Mouse (Mus musculus) stomach, embryonic 16.5 days (tissue): ENCODE results near the gene Nkiras1. TPM values are rescaled to one million over a fixed set of nuclear protein-coding genes. Genes with fewer than 3 reads are reported as not detected.
"Not testable (repeated sequence)": the region's sequence is repeated elsewhere in the genome, so short reads cannot be mapped to it uniquely, and the experiment has no call there.

Source experiments
- ATAC-seq: fragments of 200-750 bp; cut with Nextera tagmentation; 2 replicates; pipeline ENCODE4 v1.8.0; 2017; ENCODE audit warnings: moderate number of reproducible peaks, moderate TSS enrichment; ENCODE audit not compliant: insufficient read depth, low FRiP score
- H3K27ac ChIP-seq: fragments of 300-500 bp; sonication (generic); 2 replicates; pipeline ENCODE4 v1.5.1; 2014; ENCODE audit warnings: low read length
- H3K27me3 ChIP-seq: fragments of 300-500 bp; sonication (generic); 2 replicates; pipeline ENCODE4 v1.6.1; 2014; ENCODE audit warnings: low read length, control low read depth, mixed read lengths; ENCODE audit not compliant: control insufficient read depth, insufficient read depth
- H3K36me3 ChIP-seq: fragments of 300-500 bp; sonication (generic); 2 replicates; pipeline ENCODE4 v1.6.1; 2014; ENCODE audit warnings: low read length; ENCODE audit not compliant: control insufficient read depth, insufficient read depth
- H3K4me1 ChIP-seq: fragments of 300-500 bp; sonication (generic); 2 replicates; pipeline ENCODE4 v1.6.1; 2014; ENCODE audit warnings: low read length, control low read depth, mixed read lengths; ENCODE audit not compliant: control insufficient read depth, insufficient read depth
- H3K4me2 ChIP-seq: fragments of 300-500 bp; sonication (generic); 2 replicates; pipeline ENCODE4 v1.6.1; 2014; ENCODE audit warnings: low read depth, low read length, mixed read lengths
- H3K4me3 ChIP-seq: fragments of 300-500 bp; sonication (generic); replicated peaks from 2 replicates; pipeline ENCODE4 v1.5.1; 2014; ENCODE audit warnings: mild to moderate bottlenecking, low read length
- H3K9ac ChIP-seq: fragments of 300-500 bp; sonication (generic); 2 replicates; pipeline ENCODE4 v1.6.1; 2014; ENCODE audit warnings: low read length
- H3K9me3 ChIP-seq: fragments of 300-500 bp; sonication (generic); replicated peaks from 2 replicates; pipeline ENCODE4 v1.6.1; 2016; ENCODE audit warnings: low read length, control low read depth; ENCODE audit not compliant: control insufficient read depth
- WGBS: fragments of 180-500 bp; shearing (Covaris S2); extraction: QIAGEN DNeasy Blood & Tissue Kit; methylation state at CpG from one replicate; pipeline ENCODE4 v1.1.7; 2014; 5-methylcytosine and 5-hydroxymethylcytosine counted together
- polyA plus RNA-seq: library from polyadenylated mRNA; unstranded; fragments of >200 nt; fragmentation: Nextera tagmentation; extraction: Ambion mirVana; gene quantifications from 2 replicates; pipeline ENCODE4 v1.2.1, GENCODE M21; 2015

Nkiras1 gene
- 16.7 and 19.5 TPM in 2 replicates for polyA plus RNA-seq

DNA sequence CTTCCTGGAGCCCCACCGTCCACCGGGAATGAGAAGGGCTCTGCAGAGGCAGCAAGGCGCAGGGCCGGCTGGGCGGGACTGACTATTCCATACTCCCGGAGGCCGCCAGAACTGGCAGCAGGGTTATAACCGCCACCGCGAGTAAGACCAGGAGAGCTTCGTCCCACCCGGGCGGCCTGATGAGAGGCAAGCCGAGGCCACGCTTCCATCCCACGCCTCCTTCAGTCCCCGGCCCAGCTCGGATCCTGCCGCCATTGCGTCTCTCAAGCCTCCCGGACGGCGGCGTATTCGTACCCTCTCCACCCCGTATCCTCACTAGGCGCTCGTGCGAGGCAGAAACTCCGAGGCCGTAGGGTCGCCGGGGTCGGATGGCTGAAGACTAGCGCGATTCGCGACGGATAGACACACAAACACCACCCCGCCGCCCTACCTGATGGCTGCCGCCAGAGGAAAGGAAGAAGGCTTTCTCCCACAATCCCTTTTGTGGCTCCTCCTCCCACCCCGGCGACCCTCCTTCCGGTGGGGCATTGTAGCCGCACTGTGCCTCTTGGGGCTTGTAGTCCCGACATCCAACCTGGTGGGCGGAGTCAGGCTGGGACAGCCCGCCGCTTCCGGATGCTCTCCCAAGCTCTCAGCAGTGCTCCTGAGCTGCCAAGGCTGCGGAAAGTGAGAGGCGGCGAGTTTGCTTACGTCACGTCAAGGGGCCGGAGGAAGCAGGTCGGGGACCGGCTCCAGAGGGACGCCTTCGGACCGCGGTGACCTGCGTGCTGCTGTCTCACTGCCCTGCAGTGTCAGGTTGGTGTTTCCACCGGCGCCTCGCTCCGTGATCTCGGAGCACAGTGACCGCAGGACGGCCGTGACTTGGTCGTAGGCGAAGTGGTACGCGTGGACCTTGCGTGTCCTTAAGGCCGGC is at the start of gene Nkiras1, which contains the start of gene Rpl15:
Gene Nkiras1 (plus strand): TSS at position 608 of the 913 bp plus-strand sequence.
Gene Rpl15 (minus strand): TSS at position 863 of the 913 bp plus-strand sequence.
- H3K36me3 ChIP-seq: peaks cover 12% of the 10 kb centered on the region
- H3K9me3 ChIP-seq: no peaks in the 10 kb centered on the region
- ATAC-seq: peak; percentile 100
- H3K4me3 ChIP-seq: peak within 1 kb of the TSS; percentile 69
- WGBS: under 1% methylated on average over 78 of the region's 78 CpGs
- H3K4me1 ChIP-seq: no peaks in the 10 kb centered on the region
- H3K9ac ChIP-seq: peak within 1 kb of the TSS; percentile 84
- H3K27ac ChIP-seq: peak within 1 kb of the TSS; percentile 79
- no peaks in the 10 kb centered on the region for H3K27me3 ChIP-seq
- H3K4me2 ChIP-seq: peak within 1 kb of the TSS; percentile 77

DNA sequence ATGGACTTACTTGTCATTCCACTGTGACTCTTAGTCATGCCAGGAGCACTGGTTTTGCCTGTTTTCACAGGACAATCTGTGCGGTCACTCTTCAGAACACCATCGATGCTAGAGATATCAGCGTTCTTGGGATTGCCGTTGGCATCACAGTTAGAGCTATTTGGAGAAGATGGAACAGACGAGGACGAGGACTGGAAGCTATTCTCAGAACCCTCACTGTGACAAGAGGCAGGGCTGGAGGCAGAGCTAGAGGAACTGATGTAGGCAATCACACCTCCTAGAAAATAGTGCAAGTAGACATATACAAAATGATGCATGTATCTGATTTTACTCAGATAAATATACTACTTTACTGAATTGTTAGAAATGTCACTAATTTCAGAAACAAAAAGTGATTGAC is 49.0 kb upstream of the Nkiras1 start:
- H3K4me1 ChIP-seq: no peaks in the 10 kb centered on the region
- no peak overlapping the region for H3K9ac ChIP-seq
- no peaks in the 10 kb centered on the region for H3K36me3 ChIP-seq
- 91% methylated on average over 6 of the region's 6 CpGs for WGBS
- H3K27me3 ChIP-seq: no peaks in the 10 kb centered on the region
- H3K4me3 ChIP-seq: no peak overlapping the region
- ATAC-seq: no peak
- H3K9me3 ChIP-seq: no peaks in the 10 kb centered on the region; the same call in 1 of the 2 replicates
- H3K4me2 ChIP-seq: no peak overlapping the region
- no peak overlapping the region for H3K27ac ChIP-seq

DNA sequence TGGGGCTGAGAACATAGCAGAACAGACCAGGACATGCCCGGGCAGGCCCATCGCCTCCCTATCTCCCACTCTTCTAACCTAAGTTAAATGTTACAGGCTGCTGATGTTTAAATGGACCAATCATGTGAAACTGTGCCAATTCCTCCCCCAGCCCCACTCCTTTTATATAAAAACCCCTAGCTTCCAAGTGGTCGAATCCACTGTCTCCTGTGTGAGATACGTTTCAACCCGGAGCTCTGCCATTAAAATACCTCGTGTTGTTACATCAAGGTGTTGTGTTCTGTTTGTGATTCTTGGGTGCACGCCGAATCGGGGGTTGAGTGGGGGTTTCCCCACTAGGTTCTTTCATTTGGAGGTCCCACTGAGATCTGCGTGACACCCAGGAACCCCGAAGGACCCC is 45.5 kb upstream of the Nkiras1 start:
- ATAC-seq, H3K9me3 ChIP-seq, H3K36me3 ChIP-seq, H3K4me1 ChIP-seq, H3K4me3 ChIP-seq, H3K9ac ChIP-seq, H3K4me2 ChIP-seq, H3K27ac ChIP-seq, H3K27me3 ChIP-seq: not testable (repeated sequence)
- 94% methylated on average over 11 of the region's 11 CpGs for WGBS

DNA sequence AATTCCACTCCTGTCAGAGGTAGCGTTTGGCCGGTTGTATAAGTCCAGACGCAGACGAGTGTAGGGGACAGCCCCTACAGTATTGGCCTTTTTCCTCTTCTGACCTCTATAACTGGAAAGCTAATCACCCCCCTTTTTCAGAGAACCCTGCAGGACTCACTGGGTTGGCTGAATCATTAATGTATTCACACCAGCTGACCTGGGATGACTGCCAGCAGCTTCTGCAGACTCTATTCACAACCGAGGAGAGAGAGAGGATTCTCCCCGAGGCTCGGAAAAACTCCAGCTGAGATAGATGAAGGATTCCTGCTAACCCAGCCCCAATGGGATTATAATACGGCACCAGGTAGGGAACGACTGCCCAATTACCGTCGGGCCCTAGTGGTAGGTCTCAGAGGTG is 44.8 kb upstream of the Nkiras1 start:
- not testable (repeated sequence) for H3K27me3 ChIP-seq, H3K4me3 ChIP-seq, H3K36me3 ChIP-seq, H3K27ac ChIP-seq, ATAC-seq, H3K4me1 ChIP-seq, H3K9me3 ChIP-seq, H3K9ac ChIP-seq, H3K4me2 ChIP-seq
- WGBS: 77% methylated on average over 11 of the region's 11 CpGs

DNA sequence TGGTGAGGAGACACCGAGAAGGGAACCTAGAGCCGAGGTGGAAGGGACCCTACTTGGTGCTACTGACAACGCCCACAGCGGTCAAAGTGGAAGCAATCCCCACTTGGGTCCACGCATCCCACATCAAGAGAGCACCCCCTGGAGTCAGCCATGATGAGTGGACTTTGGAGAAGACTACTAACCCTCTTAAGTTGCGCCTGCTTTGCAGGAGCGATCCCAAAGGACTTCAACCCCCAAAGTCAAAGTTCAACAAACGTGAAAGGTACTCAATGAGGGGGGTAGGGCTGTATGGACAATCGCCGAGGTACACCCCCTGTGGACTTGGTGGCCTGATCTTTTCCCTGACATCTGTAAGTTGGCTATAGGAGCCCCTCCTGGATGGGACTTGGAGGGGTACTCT is 41.2 kb upstream of the Nkiras1 start:
- not testable (repeated sequence) for ATAC-seq
- 96% methylated on average over 10 of the region's 10 CpGs for WGBS

DNA sequence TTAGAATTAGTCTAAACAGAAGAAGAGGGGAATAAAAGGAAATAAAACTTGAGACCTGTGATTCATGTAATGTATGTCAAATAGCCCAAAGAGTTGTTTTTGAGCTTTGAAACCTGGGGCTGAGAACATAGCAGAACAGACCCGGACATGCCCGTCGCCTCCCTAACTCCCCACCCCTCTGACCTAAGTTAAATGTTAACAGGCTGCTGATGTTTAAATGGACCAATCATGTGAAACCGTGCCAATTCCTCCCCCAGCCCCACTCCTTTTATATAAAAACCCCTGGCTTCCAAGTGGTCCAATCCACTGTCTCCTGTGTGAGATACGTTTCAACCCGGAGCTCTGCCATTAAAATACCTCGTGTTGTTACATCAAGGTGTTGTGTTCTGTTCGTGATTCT is 39.1 kb upstream of the Nkiras1 start:
- not testable (repeated sequence) for H3K9me3 ChIP-seq, H3K27ac ChIP-seq, H3K4me3 ChIP-seq, H3K36me3 ChIP-seq, H3K27me3 ChIP-seq, H3K4me1 ChIP-seq, ATAC-seq, H3K4me2 ChIP-seq, H3K9ac ChIP-seq
- WGBS: 90% methylated on average over 8 of the region's 8 CpGs

More for the DNA sequence above, 41.2 kb upstream of the Nkiras1 start:
- H3K9ac ChIP-seq, H3K4me3 ChIP-seq, H3K4me2 ChIP-seq, H3K27ac ChIP-seq, H3K9me3 ChIP-seq, H3K27me3 ChIP-seq, H3K36me3 ChIP-seq, H3K4me1 ChIP-seq: not testable (repeated sequence)

DNA sequence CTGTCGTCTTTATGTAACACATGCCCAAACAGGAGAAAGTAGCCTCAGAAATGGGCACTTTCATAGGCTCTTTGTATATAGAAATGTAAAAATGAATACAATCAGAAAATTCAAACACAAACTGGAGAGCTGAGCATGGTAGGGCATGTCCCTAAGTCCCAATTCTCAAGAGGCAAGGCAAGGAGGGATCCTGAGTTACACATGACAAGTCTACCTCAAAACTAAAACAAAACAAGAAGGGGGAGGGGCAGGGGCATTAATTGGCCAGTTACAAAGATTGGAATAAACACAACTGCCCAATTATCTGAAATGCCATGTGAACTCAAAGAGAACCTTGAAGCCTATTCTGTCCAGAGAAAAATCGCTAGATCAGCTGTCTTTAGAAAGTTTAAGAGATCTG is 37.9 kb upstream of the Nkiras1 start:
- Histone ChIP-seq H3K27ac (no peak overlapping the region), H3K36me3 (no peaks in the 10 kb centered on the region), H3K27me3 (no peaks in the 10 kb centered on the region), H3K9ac (no peak overlapping the region), H3K4me1 (peaks cover 6% of the 10 kb centered on the region; the same call in 1 of the 2 replicates), H3K9me3 (no peaks in the 10 kb centered on the region), H3K4me2 (no peak overlapping the region), H3K4me3 (no peak overlapping the region)
- no peak for ATAC-seq
- 79% methylated on average over 2 of the region's 2 CpGs for WGBS

DNA sequence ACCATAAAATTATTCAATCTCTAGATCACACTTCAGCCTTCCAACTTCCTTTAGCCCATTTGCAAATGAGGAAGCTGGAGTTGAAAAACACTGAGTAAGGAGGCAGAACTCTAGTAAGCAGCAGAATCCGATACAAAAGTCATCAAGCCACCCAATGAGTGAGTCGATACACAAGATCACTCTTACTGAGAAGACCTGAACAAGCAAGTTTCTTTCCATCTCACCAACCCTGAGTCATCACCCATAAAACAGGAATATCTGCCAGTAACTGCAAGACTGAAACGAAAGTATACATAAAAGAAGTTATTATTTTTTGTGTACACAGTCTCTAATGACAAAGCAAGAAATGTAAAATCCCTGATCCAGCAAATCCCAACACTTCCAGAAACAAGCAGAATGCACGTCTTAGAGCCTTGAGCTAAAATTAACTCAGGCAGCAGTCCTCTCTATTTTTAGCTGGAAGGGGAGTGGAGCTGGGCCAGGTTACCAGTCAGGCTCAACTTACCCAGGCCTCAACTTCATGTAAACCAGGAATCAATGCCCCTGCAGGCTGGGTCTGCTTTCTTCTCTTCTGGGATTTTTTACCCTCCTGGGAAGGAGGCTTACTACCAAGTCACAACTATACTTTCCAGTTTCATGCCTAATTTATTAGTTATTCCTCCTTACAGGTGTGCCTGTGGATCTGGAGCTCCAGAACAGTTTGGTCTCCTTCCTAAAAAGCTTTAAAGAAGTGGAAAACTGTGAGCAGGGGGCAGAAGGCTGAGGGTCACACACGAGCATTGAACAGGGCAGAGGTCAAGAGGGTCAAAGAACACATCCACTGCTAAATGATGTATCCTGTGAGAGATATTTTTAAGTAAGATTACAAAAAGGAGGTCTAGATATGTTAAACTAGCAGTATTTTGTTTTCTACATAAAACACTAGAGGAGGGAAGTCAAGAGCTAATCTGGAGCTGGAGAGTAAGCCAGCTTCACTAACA is 36.7 kb upstream of the Nkiras1 start:
- Histone ChIP-seq H3K36me3 (no peaks in the 10 kb centered on the region), H3K4me1 (peaks cover 6% of the 10 kb centered on the region; the same call in 1 of the 2 replicates), H3K27me3 (no peaks in the 10 kb centered on the region), H3K27ac (peak overlapping the region; percentile 60), H3K4me2 (no peak overlapping the region), H3K9ac (no peak overlapping the region), H3K9me3 (no peaks in the 10 kb centered on the region), H3K4me3 (no peak overlapping the region)
- WGBS: 42% methylated on average over 5 of the region's 5 CpGs
- no peak for ATAC-seq
